Mouse (Mus musculus): ENCODE results near the gene Sypl.

DNA sequence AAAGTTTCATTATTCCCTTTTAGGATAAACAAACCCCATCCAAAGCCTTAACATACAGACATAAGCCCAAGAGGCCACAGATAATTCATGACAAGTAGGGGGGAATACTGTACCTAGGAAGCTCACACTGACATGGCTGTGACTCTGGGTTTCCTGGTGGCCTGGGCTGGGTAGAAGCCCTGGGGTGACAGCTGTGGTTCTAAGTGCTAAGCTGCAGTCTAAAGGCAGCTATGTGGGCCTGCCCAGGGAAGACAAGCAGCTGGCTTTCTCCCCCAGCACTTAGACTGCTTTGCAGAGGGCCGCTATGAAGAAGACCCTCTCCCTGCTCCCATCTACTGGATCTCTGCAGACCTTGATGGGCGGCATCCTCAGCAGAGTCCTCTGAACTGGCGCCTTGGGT is 25.5 kb upstream of the Sypl start:
- no peak for TF ChIP-seq CTCF (IDR thresholded peaks at IDR 0.05; ENCODE audit: low read depth, low read length)
- TF ChIP-seq POLR2A (IDR thresholded peaks at IDR 0.05; ENCODE audit: insufficient read depth, low read length): no peak

Data from ES-Bruce4 (cell line).